Mouse (Mus musculus) stomach, embryonic 14.5 days (tissue): Measurements from ENCODE around the gene Slc25a28. TPM values are rescaled to one million over a fixed set of nuclear protein-coding genes. Genes with fewer than 3 reads are reported as not detected.

Experiments used
- ATAC-seq: fragments of 200-750 bp; cut with Nextera tagmentation; 2 replicates; pipeline ENCODE4 v1.8.0; 2017; ENCODE audit warnings: low read depth, moderate TSS enrichment; ENCODE audit not compliant: insufficient number of reproducible peaks, insufficient read depth, low FRiP score
- H3K27ac ChIP-seq: fragments of 300-500 bp; sonication (generic); 2 replicates; pipeline ENCODE4 v1.5.1; 2014; ENCODE audit warnings: mild to moderate bottlenecking, low read length, moderate library complexity, mixed read lengths
- H3K27me3 ChIP-seq: fragments of 300-500 bp; sonication (generic); 2 replicates; pipeline ENCODE4 v1.6.1; 2014; ENCODE audit warnings: low read length, control low read depth, mixed read lengths; ENCODE audit not compliant: control insufficient read depth, insufficient read depth
- H3K36me3 ChIP-seq: fragments of 300-500 bp; sonication (generic); 2 replicates; pipeline ENCODE4 v1.6.1; 2014; ENCODE audit warnings: mild to moderate bottlenecking, control low read depth, low read length, moderate library complexity, mixed read lengths; ENCODE audit not compliant: control insufficient read depth, insufficient read depth
- H3K4me1 ChIP-seq: fragments of 300-500 bp; sonication (generic); 2 replicates; pipeline ENCODE4 v1.6.1; 2014; ENCODE audit warnings: low read length, control low read depth, mixed read lengths; ENCODE audit not compliant: control insufficient read depth, insufficient read depth
- H3K4me2 ChIP-seq: fragments of 300-500 bp; sonication (generic); replicated peaks from 2 replicates; pipeline ENCODE4 v1.6.1; 2014; ENCODE audit warnings: low read depth, low read length, control low read depth
- H3K4me3 ChIP-seq: fragments of 300-500 bp; sonication (generic); 2 replicates; pipeline ENCODE4 v1.5.1; 2014; ENCODE audit warnings: low read depth, low read length, control low read depth
- H3K9ac ChIP-seq: fragments of 300-500 bp; sonication (generic); replicated peaks from 2 replicates; pipeline ENCODE4 v1.6.1; 2014; ENCODE audit warnings: low read depth, mild to moderate bottlenecking, control low read depth, low read length, moderate library complexity, mixed read lengths
- H3K9me3 ChIP-seq: fragments of 300-500 bp; sonication (generic); 2 replicates; pipeline ENCODE4 v1.6.1; 2016; ENCODE audit warnings: low read depth, low read length, control low read depth; ENCODE audit not compliant: control insufficient read depth
- WGBS: fragments of 180-500 bp; shearing (Covaris S2); extraction: QIAGEN DNeasy Blood & Tissue Kit; methylation state at CpG from one replicate; pipeline ENCODE4 v1.1.7; 2014; 5-methylcytosine and 5-hydroxymethylcytosine counted together
- polyA plus RNA-seq: library from polyadenylated mRNA; unstranded; fragments of >200 nt; fragmentation: Nextera tagmentation; extraction: Ambion mirVana; gene quantifications from 2 replicates; pipeline ENCODE4 v1.2.1, GENCODE M21; 2014

Slc25a28 gene
- polyA plus RNA-seq, 1 experiment from 2014 or later = 18.4 TPM

GRCm38 (mm10) chr19:43689419-43690246 is 15.0 kb upstream of the Slc25a28 start, which contains the start of gene Entpd7:
Entpd7 (plus strand) TSS chr19:43689672.
- Histone ChIP-seq H3K9me3 (no peaks in the 10 kb centered on the region), H3K9ac (peak within 1 kb of the TSS; percentile 80), H3K27me3 (no peaks in the 10 kb centered on the region), H3K4me2 (peak within 1 kb of the TSS; percentile 79), H3K4me1 (0 out of 2 replicates have a peak, but pooled peaks cover 2% of the 10 kb centered on the region), H3K36me3 (peaks cover 10% of the 10 kb centered on the region; the same call in 1 of the 2 replicates), H3K27ac (peak within 1 kb of the TSS; percentile 71), H3K4me3 (peak within 1 kb of the TSS; percentile 95)
- under 1% methylated on average over 60 of the region's 60 CpGs for WGBS
- ATAC-seq = peak; percentile 99

- 85% methylated on average over 4 of the region's 4 CpGs for WGBS
- H3K9me3 ChIP-seq = no peaks in the 10 kb centered on the region
- H3K27me3 ChIP-seq = no peaks in the 10 kb centered on the region
- H3K4me2 ChIP-seq = no peak overlapping the region
- no peak for ATAC-seq
- H3K4me1 ChIP-seq = peaks cover 12% of the 10 kb centered on the region
- no peak overlapping the region for H3K4me3 ChIP-seq
- no peaks in the 10 kb centered on the region for H3K36me3 ChIP-seq
- no peak overlapping the region for H3K27ac ChIP-seq
- H3K9ac ChIP-seq = no peak overlapping the region
Observed at GRCm38 (mm10) chr19:43681541-43681940, 6.9 kb upstream of the Slc25a28 start.

GRCm38 (mm10) chr19:43679474-43679981 is 4.8 kb upstream of the Slc25a28 start:
- no peak overlapping the region for H3K9ac ChIP-seq
- WGBS = 77% methylated on average over 10 of the region's 10 CpGs
- H3K4me3 ChIP-seq = no peak overlapping the region
- H3K27me3 ChIP-seq = no peaks in the 10 kb centered on the region
- no peak overlapping the region for H3K4me2 ChIP-seq
- no peaks in the 10 kb centered on the region for H3K36me3 ChIP-seq
- peak overlapping the region; percentile 22; the same call in 1 of the 2 replicates for H3K27ac ChIP-seq
- ATAC-seq = no peak
- peaks cover 18% of the 10 kb centered on the region for H3K4me1 ChIP-seq
- no peaks in the 10 kb centered on the region for H3K9me3 ChIP-seq

GRCm38 (mm10) chr19:43678467-43679003 is 3.9 kb upstream of the Slc25a28 start:
- H3K4me3 ChIP-seq = no peak overlapping the region
- ATAC-seq = no peak
- H3K9ac ChIP-seq = no peak overlapping the region
- peak overlapping the region; percentile 48; the same call in 1 of the 2 replicates for H3K27ac ChIP-seq
- no peaks in the 10 kb centered on the region for H3K27me3 ChIP-seq
- peaks cover 19% of the 10 kb centered on the region for H3K4me1 ChIP-seq
- H3K36me3 ChIP-seq = no peaks in the 10 kb centered on the region
- H3K9me3 ChIP-seq = no peaks in the 10 kb centered on the region
- no peak overlapping the region for H3K4me2 ChIP-seq
- 54% methylated on average over 8 of the region's 8 CpGs for WGBS

DNA sequence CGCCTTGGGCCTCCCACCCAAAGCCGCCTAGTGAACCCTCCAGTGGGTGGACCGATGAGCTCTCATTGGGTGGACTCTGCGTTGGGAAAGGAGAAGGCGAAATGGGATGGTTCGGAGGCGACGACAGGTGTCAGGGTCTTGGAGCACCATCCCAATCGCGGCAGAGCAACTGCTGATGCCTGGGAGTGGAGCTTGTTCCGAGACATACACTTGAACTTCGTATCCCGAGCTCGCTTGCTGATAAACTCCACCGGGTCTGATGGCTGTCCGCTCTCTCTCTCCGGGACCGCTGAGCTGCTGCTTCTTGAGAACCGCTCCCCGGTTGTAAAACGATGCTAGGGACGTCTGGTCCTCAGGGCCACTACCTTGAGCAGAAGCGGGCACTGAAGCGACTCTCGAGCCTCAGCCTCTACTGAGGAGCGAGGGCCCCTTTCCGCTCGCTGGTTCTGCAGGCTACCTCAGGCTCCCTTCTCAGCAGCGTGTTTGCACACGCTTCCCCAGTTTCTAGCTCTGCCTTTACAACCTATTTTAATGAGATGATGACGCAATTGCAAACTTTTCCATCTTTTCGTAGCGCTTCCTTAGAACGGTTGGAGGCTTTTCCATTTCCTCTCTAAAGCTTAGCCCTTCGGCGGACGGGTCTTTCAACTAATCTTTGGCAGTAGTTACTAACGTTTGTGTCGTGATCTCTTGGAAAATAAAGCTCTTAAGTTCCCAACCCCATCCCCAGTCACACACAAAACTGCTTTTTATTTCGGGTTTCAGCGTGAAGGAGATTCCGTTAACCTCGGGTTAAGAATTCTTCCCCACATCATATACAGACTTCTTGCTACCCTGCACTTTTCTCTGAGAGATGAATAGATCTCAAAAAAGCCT is 1.1 kb upstream of the Slc25a28 start:
- 2% methylated on average over 43 of the region's 43 CpGs for WGBS
- peak; percentile 0; the same call in 1 of the 2 replicates for ATAC-seq
- no peaks in the 10 kb centered on the region for H3K36me3 ChIP-seq

DNA sequence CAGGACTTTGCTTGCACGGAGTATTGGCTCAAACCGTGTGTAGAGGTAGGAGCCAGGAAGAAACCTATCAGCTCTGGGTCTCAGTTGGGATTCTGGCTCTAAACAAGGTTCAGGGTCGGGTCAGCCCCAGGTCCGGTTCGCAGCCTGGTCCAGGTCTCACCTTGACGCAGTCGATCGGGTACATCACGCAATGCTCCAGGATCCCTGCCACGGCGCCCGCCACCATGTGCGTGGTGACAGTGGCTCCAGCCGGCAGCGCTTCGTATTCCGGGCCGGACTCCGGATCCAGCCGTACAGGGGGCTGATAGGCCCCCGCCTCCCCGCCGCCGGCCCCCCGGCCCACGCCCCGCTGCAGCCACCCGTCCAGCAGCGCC is 378 bp downstream of the Slc25a28 start:
- H3K4me3 ChIP-seq = peak overlapping the region; percentile 88
- 2% methylated on average over 24 of the region's 29 CpGs for WGBS
- peak; percentile 4 for ATAC-seq

More for the DNA sequence above, 1.1 kb upstream of the Slc25a28 start:
- Histone ChIP-seq H3K4me2 (peak overlapping the region; percentile 70), H3K9me3 (no peaks in the 10 kb centered on the region), H3K27ac (peak overlapping the region; percentile 82), H3K4me3 (peak overlapping the region; percentile 88), H3K4me1 (peaks cover 26% of the 10 kb centered on the region), H3K27me3 (no peaks in the 10 kb centered on the region), H3K9ac (peak overlapping the region; percentile 19)

GRCm38 (mm10) chr19:43673513-43674315 is 967 bp downstream of the Slc25a28 start:
- no peak for ATAC-seq
- peak overlapping the region; percentile 72; the same call in 1 of the 2 replicates for H3K27ac ChIP-seq
- H3K4me3 ChIP-seq = peak overlapping the region; percentile 88
- H3K4me1 ChIP-seq = peaks cover 18% of the 10 kb centered on the region
- H3K36me3 ChIP-seq = no peaks in the 10 kb centered on the region
- no peaks in the 10 kb centered on the region for H3K9me3 ChIP-seq
- peak overlapping the region; percentile 83 for H3K9ac ChIP-seq
- WGBS = 7% methylated on average over 21 of the region's 21 CpGs
- peak overlapping the region; percentile 88 for H3K4me2 ChIP-seq
- H3K27me3 ChIP-seq = no peaks in the 10 kb centered on the region

More for the DNA sequence above, 378 bp downstream of the Slc25a28 start:
- Histone ChIP-seq H3K9me3 (no peaks in the 10 kb centered on the region), H3K9ac (peak overlapping the region; percentile 83), H3K27me3 (no peaks in the 10 kb centered on the region), H3K36me3 (no peaks in the 10 kb centered on the region), H3K4me2 (peak overlapping the region; percentile 88), H3K4me1 (peaks cover 22% of the 10 kb centered on the region), H3K27ac (peak overlapping the region; percentile 72; the same call in 1 of the 2 replicates)
